Mouse (Mus musculus): ENCODE measurements around the gene Jpt2. TPM values are rescaled to one million over a fixed set of nuclear protein-coding genes. Genes with fewer than 3 reads are reported as not detected.

The Jpt2 gene
- polyA plus RNA-seq (2012; ENCODE audit: low replicate concordance), result 9.7 and 10.8 TPM in 2 replicates

DNA sequence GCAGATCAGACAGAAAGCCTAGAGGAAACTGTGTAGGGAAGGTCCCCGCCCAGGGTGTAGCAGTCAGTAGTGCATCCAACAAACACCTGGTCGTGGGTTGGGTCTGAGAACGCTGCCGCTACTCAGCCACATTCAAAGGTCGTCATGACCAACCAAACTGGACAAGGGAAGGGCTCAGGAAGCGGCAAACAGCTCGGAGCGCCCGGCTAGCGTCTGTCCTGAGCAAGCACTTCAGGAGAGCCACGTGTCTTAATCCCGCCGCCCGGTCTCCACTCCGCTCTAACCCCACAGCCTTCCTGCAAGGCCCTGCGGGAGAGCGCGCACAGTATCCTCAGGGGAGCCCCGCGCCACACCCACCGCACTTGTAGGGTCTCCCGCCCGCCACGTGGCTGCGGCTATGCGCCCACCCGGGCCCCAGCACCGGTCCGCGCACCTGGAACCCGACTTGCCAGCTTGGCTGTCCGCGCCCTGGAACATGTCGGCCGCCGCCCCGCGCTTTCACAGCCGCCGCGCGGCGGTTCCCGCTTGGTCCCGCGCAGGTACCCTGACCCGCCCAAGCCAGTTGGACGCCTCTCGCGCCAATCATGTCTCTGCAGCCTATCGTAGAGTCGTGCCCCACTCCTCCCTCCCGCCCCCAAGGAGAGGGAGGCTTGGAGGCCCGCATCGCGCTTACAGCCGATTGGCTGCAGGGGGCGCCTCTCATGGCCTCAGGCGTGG, at the start of gene Jpt2:
Jpt2 (minus strand) TSS at position 555 of the 717 bp plus-strand sequence.

DNA sequence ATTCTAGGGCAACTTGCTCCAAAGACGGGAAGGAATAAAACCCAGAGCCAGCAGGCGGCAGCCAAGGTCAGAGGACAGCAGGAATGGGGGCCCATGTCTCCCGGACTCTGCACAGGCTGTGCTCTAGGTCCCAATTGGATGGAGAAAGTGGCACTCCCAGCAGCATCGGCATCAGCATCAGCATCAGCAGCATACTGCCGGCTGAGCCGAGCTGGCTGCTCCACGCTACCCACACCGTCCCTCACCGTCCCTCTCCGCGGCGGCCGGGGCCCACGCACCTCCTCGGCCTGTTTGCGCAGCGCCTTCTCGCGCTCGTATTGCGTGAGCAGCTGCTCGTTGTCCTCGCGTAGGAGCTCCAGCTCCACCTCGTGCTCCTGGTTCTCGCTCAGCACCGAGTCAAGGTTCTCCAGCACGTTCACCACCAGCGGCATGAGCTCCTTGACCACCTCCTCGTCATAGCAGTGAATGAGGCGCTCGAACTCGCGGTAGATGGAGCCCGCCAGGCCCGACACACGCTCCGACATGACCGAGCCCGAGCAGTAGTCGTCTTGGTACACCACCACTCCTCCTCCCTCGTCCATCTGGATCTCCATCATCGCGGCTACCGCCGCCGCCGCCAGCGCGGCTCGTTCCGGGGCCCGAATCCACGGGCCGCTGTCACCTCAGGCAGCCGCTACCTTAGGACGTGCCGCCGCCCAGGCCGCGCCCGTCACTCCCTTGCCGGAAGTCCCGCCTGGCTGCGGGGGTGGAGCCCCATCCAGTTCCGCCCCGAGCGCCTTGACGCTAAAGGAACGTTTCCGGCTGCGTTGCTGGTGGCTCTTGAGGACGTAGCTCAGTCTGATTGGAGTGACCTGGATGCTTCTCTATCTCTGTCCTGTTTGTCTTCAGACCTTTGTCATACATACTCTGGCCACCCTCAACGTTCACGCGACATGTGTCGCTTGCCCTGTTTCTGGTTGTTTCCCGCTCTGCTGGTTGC, 23.9 kb downstream of the Jpt2 start, which contains the start of gene Mapk8ip3:
Mapk8ip3 (minus strand) TSS at position 719 of the 979 bp plus-strand sequence.

DNA sequence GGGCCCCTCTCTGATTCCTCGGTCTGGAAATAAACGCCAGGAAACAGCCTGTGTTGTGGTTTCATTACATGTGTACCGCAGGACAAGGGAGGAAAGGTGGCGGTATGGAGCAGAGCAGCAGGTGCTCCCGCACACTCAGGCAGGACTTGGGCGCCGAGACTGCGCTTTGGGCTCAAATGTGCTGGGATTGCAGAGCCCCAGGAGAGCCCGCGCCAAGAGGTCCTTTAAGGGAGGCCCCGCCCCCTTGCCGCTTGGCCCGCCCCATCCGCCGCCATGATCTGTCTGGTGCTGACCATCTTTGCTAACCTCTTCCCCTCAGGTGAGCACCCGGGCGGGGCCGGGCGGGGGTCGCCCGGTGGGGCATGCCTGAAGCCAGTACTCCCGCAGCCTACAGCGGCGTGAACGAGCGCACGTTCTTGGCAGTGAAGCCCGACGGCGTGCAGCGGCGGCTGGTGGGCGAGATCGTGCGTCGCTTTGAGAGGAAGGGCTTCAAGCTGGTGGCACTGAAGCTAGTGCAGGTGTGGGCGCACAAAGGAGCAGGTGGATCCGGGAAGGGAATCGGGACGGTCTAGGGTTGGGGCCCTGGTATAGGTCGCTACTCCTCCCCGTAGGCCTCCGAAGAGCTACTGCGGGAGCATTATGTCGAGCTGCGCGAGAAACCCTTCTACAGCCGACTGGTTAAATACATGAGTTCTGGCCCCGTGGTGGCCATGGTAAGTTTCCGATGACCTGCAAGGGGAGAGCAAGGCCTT, 64.1 kb downstream of the Jpt2 start, which contains the start of gene Nme3:
Nme3 (plus strand) TSS at position 260 of the 752 bp plus-strand sequence.

DNA sequence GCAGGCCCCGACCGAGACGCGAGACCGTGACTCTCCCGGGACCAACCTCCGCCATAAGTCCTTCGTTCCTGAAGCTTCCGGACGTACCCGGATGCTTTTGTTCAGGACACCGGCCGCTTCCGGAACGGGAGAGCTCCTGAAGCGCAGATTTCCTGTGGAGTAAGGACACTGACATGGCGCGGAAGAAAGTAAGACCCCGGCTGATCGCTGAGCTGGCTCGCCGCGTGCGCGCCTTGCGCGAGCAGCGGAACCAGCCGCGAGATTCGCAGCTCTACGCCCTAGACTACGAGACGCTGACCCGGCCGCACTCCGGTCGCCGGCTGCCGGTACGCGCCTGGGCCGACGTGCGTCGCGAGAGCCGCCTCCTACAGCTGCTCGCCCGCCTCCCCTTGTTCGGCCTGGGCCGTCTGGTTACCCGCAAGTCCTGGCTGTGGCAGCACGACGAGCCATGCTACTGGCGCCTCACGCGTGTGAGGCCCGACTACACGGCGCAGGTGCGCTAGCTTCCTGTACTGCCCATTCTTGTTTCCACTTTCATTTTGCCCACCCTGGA, 65.4 kb downstream of the Jpt2 start, which contains the start of the genes Eme2 and Mrps34:
Eme2 (minus strand) TSS at position 93 of the 553 bp plus-strand sequence.
Mrps34 (plus strand) TSS at position 122 of the 553 bp plus-strand sequence.

Other genes starting within 250 kb of the Jpt2 start
- 0.16 and 0.36 TPM in 2 replicates for gene Rnf151, start 242.6 kb downstream of the Jpt2 start, polyA plus RNA-seq (2012; ENCODE audit: low replicate concordance)
- 42.1 and 88.6 TPM in 2 replicates for gene Rps2, start 242.6 kb downstream of the Jpt2 start, polyA plus RNA-seq (2012; ENCODE audit: low replicate concordance)
- 220 and 325 TPM in 2 replicates for gene Ndufb10, start 236.2 kb downstream of the Jpt2 start, polyA plus RNA-seq (2012; ENCODE audit: low replicate concordance)
- 0.31 and 0.38 TPM in 2 replicates for gene Rpl3l, start 232.9 kb downstream of the Jpt2 start, polyA plus RNA-seq (2012; ENCODE audit: low replicate concordance)
- gene Msrb1, start 224.0 kb downstream of the Jpt2 start, polyA plus RNA-seq (2012; ENCODE audit: low replicate concordance), result 43.6 and 56.0 TPM in 2 replicates
- gene Hs3st6, start 207.7 kb downstream of the Jpt2 start, polyA plus RNA-seq (2012; ENCODE audit: low replicate concordance), result 0.94 and 2.2 TPM in 2 replicates
- gene Meiob, start 156.4 kb downstream of the Jpt2 start, polyA plus RNA-seq (2012; ENCODE audit: low replicate concordance), result not detected in 2 replicates
- gene Hagh, start 120.5 kb downstream of the Jpt2 start, polyA plus RNA-seq (2012; ENCODE audit: low replicate concordance), result 27.6 and 69.0 TPM in 2 replicates
- gene Fahd1, start 110.3 kb downstream of the Jpt2 start, polyA plus RNA-seq (2012; ENCODE audit: low replicate concordance), result 2.7 and 6.5 TPM in 2 replicates
- gene Igfals, start 94.7 kb downstream of the Jpt2 start, polyA plus RNA-seq (2012; ENCODE audit: low replicate concordance), result 0.12 TPM in 1 of 2 replicates, not detected in the other
- gene Nubp2, start 74.3 kb downstream of the Jpt2 start, polyA plus RNA-seq (2012; ENCODE audit: low replicate concordance), result 10.4 and 58.7 TPM in 2 replicates
- gene Spsb3, start 74.0 kb downstream of the Jpt2 start, polyA plus RNA-seq (2012; ENCODE audit: low replicate concordance), result 44.2 and 49.9 TPM in 2 replicates
- gene Eme2, start 65.6 kb downstream of the Jpt2 start, polyA plus RNA-seq (2012; ENCODE audit: low replicate concordance), result 20.3 and 41.1 TPM in 2 replicates
- 40.1 and 50.8 TPM in 2 replicates for gene Mrps34, start 65.6 kb downstream of the Jpt2 start, polyA plus RNA-seq (2012; ENCODE audit: low replicate concordance)
- gene Nme3, start 64.2 kb downstream of the Jpt2 start, polyA plus RNA-seq (2012; ENCODE audit: low replicate concordance), result 19.9 and 39.7 TPM in 2 replicates
- 64.6 and 70.0 TPM in 2 replicates for gene Mapk8ip3, start 23.7 kb downstream of the Jpt2 start, polyA plus RNA-seq (2012; ENCODE audit: low replicate concordance)
- gene Cramp1l, start 55.1 kb upstream of the Jpt2 start, polyA plus RNA-seq (2012; ENCODE audit: low replicate concordance), result 13.8 and 42.6 TPM in 2 replicates
- 12.6 and 17.0 TPM in 2 replicates for gene Ift140, start 55.4 kb upstream of the Jpt2 start, polyA plus RNA-seq (2012; ENCODE audit: low replicate concordance)
- gene Tmem204, start 122.9 kb upstream of the Jpt2 start, polyA plus RNA-seq (2012; ENCODE audit: low replicate concordance), result 0.62 TPM in 1 of 2 replicates, not detected in the other
- gene Telo2, start 155.3 kb upstream of the Jpt2 start, polyA plus RNA-seq (2012; ENCODE audit: low replicate concordance), result 11.5 and 26.9 TPM in 2 replicates
- gene Ptx4, start 160.1 kb upstream of the Jpt2 start, polyA plus RNA-seq (2012; ENCODE audit: low replicate concordance), result not detected in 2 replicates
- gene Clcn7, start 172.7 kb upstream of the Jpt2 start, polyA plus RNA-seq (2012; ENCODE audit: low replicate concordance), result 26.3 and 36.9 TPM in 2 replicates
- gene Ccdc154, start 201.8 kb upstream of the Jpt2 start, polyA plus RNA-seq (2012; ENCODE audit: low replicate concordance), result not detected in 2 replicates
- gene Gm38655, start 214.8 kb upstream of the Jpt2 start, polyA plus RNA-seq (2012; ENCODE audit: low replicate concordance), result not detected in 2 replicates
- gene BC003965, start 223.9 kb upstream of the Jpt2 start, polyA plus RNA-seq (2012; ENCODE audit: low replicate concordance), result 19.1 and 36.7 TPM in 2 replicates
- 79.2 and 79.9 TPM in 2 replicates for gene Unkl, start 227.7 kb upstream of the Jpt2 start, polyA plus RNA-seq (2012; ENCODE audit: low replicate concordance)

Measured in hematopoietic multipotent progenitor cell, adult 10-12 weeks (in vitro differentiated cells).